Mouse (Mus musculus) embryonic stem cell, embryonic (primary cell): ENCODE data around the gene Nat14.

Source experiments
- CTCF ChIA-PET, 4 experiments: fragments of 300-600 bp in 2 of 4; fragments of 350-600 bp in 2 of 4; sonication (Branson Sonifier 250); formaldehyde crosslinking; loops; one replicate each; lab custom pipeline; 2022; ENCODE audit warnings: inconsistent platforms in 2 of 4; lab: Charles Lee
- POLR2A ChIA-PET, 4 experiments: fragments of 300-600 bp in 2 of 4; fragments of 350-600 bp in 2 of 4; sonication (Branson Sonifier 250); formaldehyde crosslinking; loops; one replicate each; lab custom pipeline; 2022; ENCODE audit warnings: antibody characterized with exemption in 4 of 4, inconsistent platforms in 1 of 4; lab: Charles Lee

The Nat14 gene

DNA sequence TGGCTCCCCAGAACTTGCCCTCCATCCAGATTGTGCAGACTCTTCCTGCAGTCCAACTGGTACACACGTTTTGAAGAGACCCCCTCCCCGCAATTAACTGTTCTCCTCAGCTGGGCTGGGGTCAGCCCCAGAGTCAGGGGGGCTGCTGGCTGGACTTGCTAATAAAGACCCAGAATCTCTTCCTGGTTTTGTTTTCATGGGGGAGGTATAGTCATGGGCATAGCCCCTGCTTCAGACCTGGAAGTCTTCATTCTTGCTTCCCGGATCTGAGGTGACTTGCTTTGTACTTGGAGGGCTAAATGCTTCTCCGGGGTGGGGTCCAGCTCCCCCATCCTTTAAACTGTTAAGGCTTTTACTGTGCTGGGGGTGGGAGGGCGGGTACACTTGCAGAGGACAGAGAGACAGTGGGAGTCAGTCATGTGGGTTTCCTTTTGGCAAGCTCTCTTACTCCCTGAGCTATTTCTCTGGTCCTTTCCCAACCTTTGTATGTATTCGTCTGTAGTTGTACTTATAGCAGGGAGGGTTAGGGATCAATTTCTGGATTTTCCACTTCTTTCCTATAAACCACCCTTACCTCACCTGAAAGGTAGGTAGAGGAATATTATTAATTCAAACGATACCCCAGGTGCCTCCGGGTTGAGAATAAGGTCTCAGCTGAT lies at the start of gene Nat14:
Gene Nat14, plus strand, starts transcription at position 205 of the 659 bp plus-strand sequence.
- ChIA-PET CTCF (interaction anchor here (0.5 to 4.6 kb wide), 9 partner anchors 10 to 142 kb away, joined by 3 to 43 read pairs (median 4); no protein-coding TSS in a partner anchor), POLR2A (interaction anchor here in 3 of 4 experiments (0.6 to 15.6 kb wide), 44 partner anchors 8 to 929 kb away, joined by 3 to 118 read pairs (median 5); partner anchors contain the start of genes Gm44973 (in 3 of the 3), Ube2s (in 3 of the 3), Cox6b2 (in 2 of the 3) and Fiz1 (in 2 of the 3))

DNA sequence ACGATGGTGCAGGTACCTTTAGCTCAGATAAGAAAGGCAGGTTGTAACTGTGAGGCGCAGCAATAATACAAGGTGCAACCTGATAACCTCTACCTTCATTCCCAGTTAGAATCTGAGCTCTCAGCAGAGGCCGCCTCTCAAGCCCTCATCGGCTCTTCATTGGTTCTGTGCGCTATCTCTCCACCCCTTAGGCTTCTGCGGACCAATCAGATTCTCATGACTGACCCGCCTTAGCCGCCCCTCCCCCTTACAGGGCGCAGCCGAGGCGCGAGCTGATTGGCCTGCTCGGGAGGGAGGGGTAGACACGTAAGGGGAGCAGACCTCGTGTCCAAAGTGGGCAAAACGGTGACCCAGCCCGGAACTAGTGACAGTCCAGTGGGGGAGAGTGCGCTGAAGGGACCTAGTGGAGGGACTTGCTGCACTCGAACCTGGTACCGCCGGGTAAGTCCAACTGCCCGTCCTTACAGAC lies 45.0 kb upstream of the Nat14 start, which contains the start of gene Isoc2a:
Gene Isoc2a, plus strand, starts transcription at position 401 of the 469 bp plus-strand sequence.
- POLR2A ChIA-PET = interaction anchor here in 3 of 4 experiments (0.6 to 3.5 kb wide), 115 partner anchors 9 to 1486 kb away, joined by 3 to 92 read pairs (median 5); partner anchors contain the start of genes Cox6b2 (in 3 of the 3), Kmt5c (in 3 of the 3), Rpl28 (in 3 of the 3) and Tmem238 (in 3 of the 3)
- CTCF ChIA-PET = interaction anchor here (0.5 to 2.1 kb wide), 37 partner anchors 10 to 1550 kb away, joined by 3 to 31 read pairs (median 4); partner anchors contain the start of genes Sbk2 (in 2 of the 4), Tnni3 (in 2 of the 4), Kmt5c (in 1 of the 4) and Rpl28 (in 1 of the 4)

DNA sequence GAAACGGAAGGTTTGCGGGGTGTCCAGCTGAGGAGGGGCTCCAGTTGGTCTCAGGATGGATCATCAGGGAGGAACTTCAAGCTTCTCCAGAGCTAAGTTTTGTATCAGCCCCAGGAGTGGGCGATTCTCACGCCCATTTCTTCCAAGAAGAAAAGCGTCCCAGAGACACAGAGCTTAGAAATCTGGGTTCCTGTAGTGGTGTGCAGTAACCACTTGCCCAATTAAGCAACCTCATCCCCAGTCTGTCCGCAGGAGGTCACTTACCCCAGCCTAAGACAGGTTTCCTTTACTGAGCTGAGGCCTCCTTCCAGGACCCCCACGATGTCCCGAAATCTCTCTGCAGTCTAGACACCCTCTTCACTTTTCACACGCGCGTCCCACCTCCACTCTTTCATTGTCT lies 44.6 kb upstream of the Nat14 start:
- ChIA-PET CTCF (interaction anchor here (0.5 to 2.1 kb wide), 34 partner anchors 10 to 369 kb away, joined by 3 to 31 read pairs (median 4); partner anchors contain the start of genes Kmt5c (in 1 of the 4), Sbk2 (in 1 of the 4), Shisa7 (in 1 of the 4) and Tnni3 (in 1 of the 4)), POLR2A (interaction anchor here in 3 of 4 experiments (0.5 to 3.5 kb wide), 114 partner anchors 8 to 1486 kb away, joined by 3 to 92 read pairs (median 5); partner anchors contain the start of genes Cox6b2 (in 3 of the 3), Kmt5c (in 3 of the 3), Rpl28 (in 3 of the 3) and Tmem238 (in 3 of the 3))

DNA sequence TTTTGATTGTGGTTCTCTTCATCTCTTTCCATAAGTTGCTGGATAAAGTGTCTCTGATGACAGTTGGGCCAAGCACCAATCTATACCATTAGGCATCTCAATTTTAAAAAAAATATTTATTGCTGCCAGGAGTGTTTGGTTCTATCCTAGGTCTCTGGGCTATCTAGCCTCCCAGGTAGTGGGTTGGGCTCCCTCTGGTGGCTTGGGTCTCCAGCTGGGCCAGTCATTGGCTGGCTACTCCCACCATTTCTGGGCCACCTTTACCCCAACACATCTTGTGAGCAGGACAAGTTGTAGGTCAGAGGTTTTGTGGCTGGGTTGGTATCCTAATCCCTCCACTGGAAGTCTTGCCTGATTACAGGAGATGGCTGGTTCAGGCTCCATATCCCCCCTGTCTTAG lies 43.6 kb upstream of the Nat14 start:
- ChIA-PET CTCF (interaction anchor here in 1 of 4 experiments (0.9 to 1.1 kb wide), 2 partner anchors 9 to 12 kb away, joined by 4 to 5 read pairs; no protein-coding TSS in a partner anchor), POLR2A (interaction anchor here (0.7 to 3.5 kb wide), 25 partner anchors 7 to 151 kb away, joined by 3 to 92 read pairs (median 11); partner anchors contain the start of genes Ube2s (in 3 of the 4), Rpl28 (in 2 of the 4), Cox6b2 (in 1 of the 4) and Kmt5c (in 1 of the 4))

DNA sequence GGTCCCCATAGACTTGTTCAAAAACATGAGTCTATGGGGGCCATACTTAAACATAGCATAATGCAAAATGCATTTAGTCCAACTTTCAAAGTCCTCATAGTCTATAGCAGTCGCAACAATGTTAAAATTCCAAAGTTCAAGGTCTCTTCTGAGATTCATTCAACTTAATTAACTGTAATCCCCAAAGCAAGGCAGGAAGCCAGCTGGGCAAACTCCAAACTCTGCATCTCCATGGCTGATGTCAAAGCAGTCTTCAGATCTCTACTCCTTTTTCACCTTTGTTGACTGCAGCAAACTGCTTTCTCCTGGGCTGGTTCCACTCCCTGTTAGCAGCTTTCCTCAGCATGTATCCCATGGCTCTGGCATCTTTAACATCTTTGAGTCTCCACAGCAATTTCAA lies 42.8 kb upstream of the Nat14 start:
- CTCF ChIA-PET = interaction anchor here in 1 of 4 experiments (0.9 kb wide), 1 partner anchor 13 kb away, joined by 5 read pairs; no protein-coding TSS in a partner anchor
- POLR2A ChIA-PET = interaction anchor here in 1 of 4 experiments (1.3 to 1.4 kb wide), 2 partner anchors 13 to 87 kb away, joined by 3 to 5 read pairs; partner anchors contain the start of gene Rpl28

DNA sequence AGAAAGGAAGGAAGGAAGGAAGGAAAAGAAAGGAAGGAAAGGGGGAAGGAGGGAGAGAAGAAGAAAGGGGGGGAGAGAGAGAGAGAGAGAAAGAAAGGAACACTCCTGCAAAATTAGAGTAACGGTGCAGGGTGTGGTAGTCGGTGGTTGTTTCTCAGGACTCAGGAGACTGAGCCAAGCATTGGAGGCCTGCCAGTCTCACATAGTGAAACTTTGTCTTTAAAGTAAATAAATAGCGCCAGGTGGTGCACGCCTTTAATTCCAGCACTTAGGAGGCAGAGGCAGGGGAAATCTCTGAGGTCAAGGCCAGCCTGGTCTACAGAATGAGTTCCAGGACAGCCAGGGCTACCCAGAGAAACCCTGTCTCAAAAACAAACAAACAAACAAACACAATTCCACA lies 35.1 kb upstream of the Nat14 start:
- CTCF ChIA-PET = no interaction called here
- POLR2A ChIA-PET = interaction anchor here in 1 of 4 experiments (1.1 to 1.4 kb wide), 3 partner anchors 10 to 74 kb away, joined by 5 to 8 read pairs (median 5); partner anchors contain the start of genes Isoc2a and Ube2s

DNA sequence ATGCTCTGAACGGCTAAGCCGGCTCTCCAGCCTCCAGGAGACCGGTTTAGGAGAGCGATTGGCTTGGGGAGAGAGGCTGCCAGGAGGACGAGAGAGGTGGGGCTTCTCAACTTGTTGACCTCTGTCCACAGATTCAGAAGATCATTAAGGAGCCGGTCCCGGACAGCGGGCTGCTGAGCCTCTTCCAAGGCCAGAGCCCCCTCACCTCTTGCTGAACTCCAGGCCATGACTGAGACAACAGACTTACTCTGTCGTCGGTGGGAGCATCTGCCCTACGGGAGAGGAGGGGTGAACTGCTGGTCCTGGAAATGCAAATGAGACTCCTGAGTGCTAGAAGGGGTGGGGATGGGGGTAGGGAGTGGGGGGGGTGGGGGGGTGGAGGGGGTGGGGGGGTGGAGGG lies 26.6 kb upstream of the Nat14 start:
- CTCF ChIA-PET = interaction anchor here in 2 of 4 experiments (1.0 to 1.5 kb wide), 3 partner anchors 16 to 18 kb away, joined by 4 read pairs; partner anchors contain the start of gene Isoc2a (in 1 of the 2)
- POLR2A ChIA-PET = interaction anchor here in 3 of 4 experiments (0.8 to 2.1 kb wide), 14 partner anchors 8 to 210 kb away, joined by 3 to 11 read pairs (median 4); partner anchors contain the start of genes Ube2s (in 3 of the 3), Isoc2a (in 2 of the 3), Hspbp1 (in 1 of the 3) and Isoc2b (in 1 of the 3)

DNA sequence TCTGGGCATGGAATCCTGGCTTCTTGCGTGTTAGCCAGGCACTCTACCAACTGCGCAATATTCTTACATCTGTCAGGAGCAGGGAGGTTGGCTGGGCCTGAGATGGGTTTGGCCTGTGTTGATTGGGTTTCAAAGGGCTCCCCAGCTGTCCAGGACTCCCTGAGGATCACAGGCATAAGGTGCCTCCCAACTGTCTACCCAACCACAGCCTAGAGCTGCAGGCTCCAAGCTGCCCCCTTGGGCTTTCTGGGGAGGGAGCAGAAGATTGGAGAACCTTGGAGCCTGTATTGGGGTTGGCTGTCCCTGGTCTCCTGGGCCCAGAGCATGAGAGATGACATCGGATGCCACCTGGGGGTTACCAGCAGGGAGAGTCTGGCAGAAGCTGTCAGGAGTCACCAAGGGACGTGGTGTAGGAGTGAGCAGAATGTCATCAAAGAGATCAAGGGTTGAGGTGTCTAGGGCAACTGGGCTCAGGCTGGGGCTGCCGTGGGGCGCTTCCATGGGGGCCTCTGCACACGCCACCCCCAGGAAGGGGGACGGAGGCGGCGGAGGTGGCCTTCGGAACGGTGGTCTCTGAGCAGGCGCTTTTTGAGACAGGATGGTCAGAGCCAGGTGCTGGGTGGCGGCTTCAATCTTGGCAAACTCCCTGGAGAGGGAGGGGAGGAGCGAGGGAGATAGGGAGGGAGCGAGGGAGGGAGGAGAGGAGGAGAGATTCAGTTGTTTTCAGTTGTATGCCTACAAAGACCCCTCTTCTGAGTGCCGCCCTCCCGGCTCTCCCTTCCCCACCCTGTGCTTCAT lies 22.8 kb upstream of the Nat14 start:
- ChIA-PET POLR2A (interaction anchor here (0.6 to 11.3 kb wide), 46 partner anchors 7 to 1206 kb away, joined by 3 to 159 read pairs (median 4); partner anchors contain the start of genes Isoc2a (in 3 of the 4), Ube2s (in 3 of the 4), Isoc2b (in 2 of the 4) and Rpl28 (in 2 of the 4)), CTCF (interaction anchor here in 3 of 4 experiments (0.6 to 4.9 kb wide), 12 partner anchors 12 to 755 kb away, joined by 3 to 63 read pairs (median 5); partner anchors contain the start of genes Isoc2a (in 2 of the 3), Cox6b2 (in 1 of the 3) and Tnni3 (in 1 of the 3))

DNA sequence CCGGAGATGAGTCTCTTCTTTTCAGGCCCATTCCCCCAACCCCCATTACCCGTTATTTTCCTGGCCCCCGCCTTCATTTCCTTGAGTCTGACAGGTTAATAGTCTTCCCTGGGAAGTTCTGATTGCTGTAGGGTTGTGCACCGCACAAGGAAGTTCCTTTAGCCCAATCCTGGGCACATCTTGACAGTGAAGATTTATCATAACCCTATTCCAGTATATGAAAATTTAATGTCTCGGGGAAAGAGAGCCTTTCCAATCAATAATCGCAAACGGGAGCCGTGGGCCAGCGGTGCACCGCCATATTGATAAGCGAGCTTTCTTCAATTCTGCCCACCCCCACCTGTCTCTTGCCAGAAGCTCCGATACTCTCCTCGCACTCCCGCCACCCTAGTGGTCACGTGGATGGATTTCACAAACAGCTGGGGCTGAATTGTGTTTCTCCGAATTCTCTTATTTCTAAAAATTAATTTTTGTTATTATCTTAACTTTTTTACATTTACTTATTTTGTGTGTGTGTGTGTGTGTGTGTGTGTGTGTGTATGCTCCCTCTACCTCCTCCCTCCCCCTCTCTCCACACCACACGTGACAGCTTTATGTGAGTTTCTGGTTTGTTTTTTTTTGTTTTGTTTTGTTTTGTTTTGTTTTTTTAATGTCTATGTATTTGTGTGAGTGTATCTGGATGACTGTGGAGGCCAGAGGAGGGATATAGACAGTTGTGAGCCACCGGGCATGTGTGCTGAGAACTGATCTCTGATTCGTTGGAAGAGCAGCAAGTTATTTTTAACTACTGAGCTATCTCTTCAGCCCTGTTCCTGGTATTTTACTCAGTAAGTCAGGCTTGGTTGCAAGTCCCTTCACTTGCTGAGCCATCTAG lies 21.9 kb upstream of the Nat14 start:
- ChIA-PET POLR2A (interaction anchor here (0.6 to 11.3 kb wide), 74 partner anchors 8 to 1272 kb away, joined by 3 to 159 read pairs (median 4); partner anchors contain the start of genes Ube2s (in 4 of the 4), Cox6b2 (in 3 of the 4), Isoc2a (in 3 of the 4) and Isoc2b (in 3 of the 4)), CTCF (interaction anchor here (0.6 to 4.9 kb wide), 36 partner anchors 11 to 1295 kb away, joined by 3 to 63 read pairs (median 4); partner anchors contain the start of genes Isoc2b (in 2 of the 4), Isoc2a (in 1 of the 4), Rpl28 (in 1 of the 4) and Tnni3 (in 1 of the 4))

DNA sequence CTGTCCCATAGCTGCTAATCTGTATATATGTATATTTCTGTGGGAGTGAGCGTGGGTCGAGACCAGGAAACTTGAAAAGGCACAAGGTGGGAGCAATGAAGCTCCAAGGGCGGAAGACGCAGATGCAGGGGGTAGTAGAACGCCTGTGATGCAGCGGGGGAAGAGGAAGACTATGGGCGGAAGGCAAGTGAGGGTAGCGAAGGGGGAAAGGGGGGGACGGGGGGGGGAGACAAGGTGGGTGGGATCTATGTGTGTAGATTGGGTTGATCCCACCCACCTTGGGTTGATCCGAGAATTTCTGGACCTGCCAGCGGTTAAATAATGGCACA lies 21.3 kb upstream of the Nat14 start:
- ChIA-PET CTCF (interaction anchor here (0.6 to 4.9 kb wide), 49 partner anchors 8 to 1598 kb away, joined by 3 to 63 read pairs (median 4); partner anchors contain the start of genes Isoc2a (in 3 of the 4), Isoc2b (in 2 of the 4), Cox6b2 (in 1 of the 4) and Rpl28 (in 1 of the 4)), POLR2A (interaction anchor here (0.6 to 11.3 kb wide), 86 partner anchors 9 to 1272 kb away, joined by 3 to 159 read pairs (median 4); partner anchors contain the start of genes Ube2s (in 4 of the 4), Cox6b2 (in 3 of the 4), Isoc2a (in 3 of the 4) and Isoc2b (in 3 of the 4))

DNA sequence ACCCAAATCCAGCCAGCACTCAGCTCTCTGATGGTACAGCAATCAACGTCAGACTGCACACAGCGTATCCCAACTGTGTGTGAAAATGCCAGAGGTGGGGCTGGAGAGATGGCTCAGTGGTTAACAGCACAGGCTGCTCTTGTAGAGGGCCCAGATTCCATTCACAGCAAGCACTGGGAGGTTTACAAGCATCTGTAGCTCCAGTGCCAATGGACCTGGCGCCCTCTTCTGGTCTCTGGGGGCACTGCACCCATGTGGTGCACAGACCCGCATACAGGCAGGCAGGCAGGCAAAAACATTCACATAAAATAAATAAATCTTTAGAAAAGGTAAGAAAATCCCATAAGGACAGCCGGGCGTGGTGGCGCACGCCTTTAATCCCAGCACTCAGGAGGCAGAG lies 20.7 kb upstream of the Nat14 start:
- CTCF ChIA-PET = interaction anchor here (0.5 to 4.9 kb wide), 48 partner anchors 9 to 1723 kb away, joined by 3 to 63 read pairs (median 4); partner anchors contain the start of genes Isoc2a (in 3 of the 4), Isoc2b (in 2 of the 4), Cox6b2 (in 1 of the 4) and Gm44973 (in 1 of the 4)
- POLR2A ChIA-PET = interaction anchor here (0.5 to 11.3 kb wide), 82 partner anchors 9 to 1358 kb away, joined by 3 to 159 read pairs (median 4); partner anchors contain the start of genes Ube2s (in 4 of the 4), Cox6b2 (in 3 of the 4), Isoc2a (in 3 of the 4) and Rpl28 (in 3 of the 4)

DNA sequence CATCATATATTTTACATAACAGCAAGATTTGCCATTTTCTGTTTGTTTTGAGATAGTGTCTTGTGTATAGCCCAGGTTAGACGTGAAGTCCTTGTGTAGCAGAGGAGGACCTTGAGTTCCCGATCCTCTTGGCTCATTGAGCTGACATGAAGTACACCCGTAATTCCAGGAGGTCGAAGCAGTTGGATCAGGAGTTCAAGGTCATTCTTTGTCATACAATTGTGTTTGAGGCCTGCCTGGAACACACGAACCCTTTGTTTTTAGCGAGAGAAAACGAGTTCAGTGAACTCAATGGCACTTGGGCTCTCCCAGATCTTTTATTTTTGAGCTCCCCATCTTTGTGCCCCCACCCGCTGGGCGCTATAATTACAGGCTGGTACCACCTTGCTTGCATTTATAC lies 19.4 kb upstream of the Nat14 start:
- ChIA-PET POLR2A (interaction anchor here (0.5 to 11.3 kb wide), 59 partner anchors 8 to 376 kb away, joined by 3 to 159 read pairs (median 5); partner anchors contain the start of genes Ube2s (in 3 of the 4), Zfp628 (in 3 of the 4), Cox6b2 (in 2 of the 4) and Isoc2a (in 2 of the 4)), CTCF (interaction anchor here (0.6 to 4.9 kb wide), 18 partner anchors 9 to 370 kb away, joined by 3 to 63 read pairs (median 5); partner anchors contain the start of genes Cox6b2 (in 1 of the 4), Dnaaf3 (in 1 of the 4), Isoc2a (in 1 of the 4) and Isoc2b (in 1 of the 4))

DNA sequence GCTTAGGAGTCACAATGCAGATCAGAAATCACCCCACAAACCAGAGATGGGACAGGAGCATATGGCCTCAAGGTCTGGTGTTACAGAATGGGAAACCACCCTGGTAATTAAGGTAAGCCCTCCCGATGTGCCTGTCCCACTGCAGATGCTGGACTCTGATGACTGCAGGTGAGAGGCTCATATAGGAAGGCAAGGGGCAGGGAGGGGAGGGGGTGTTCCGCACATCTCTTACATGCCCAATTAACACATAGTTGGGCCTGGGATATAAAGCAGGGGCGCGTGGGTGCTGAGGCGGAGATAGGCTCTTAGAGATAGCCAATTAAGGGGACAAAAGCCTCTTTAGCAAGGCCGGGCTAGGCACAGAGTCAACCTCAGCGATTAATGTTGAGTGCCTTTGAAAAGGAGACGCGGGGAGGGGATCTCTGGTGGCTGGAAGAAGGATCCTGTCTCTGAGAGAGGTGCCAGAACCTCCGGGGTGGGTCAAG lies 15.3 kb upstream of the Nat14 start, which contains the start of gene Gm36210:
Gene Gm36210, minus strand, starts transcription at position 51 of the 485 bp plus-strand sequence.
- ChIA-PET CTCF (no interaction called here), POLR2A (interaction anchor here in 2 of 4 experiments (1.3 to 11.3 kb wide), 4 partner anchors 5 to 97 kb away, joined by 4 to 159 read pairs (median 68); partner anchors contain the start of genes Isoc2a (in 1 of the 2), Ube2s (in 1 of the 2) and Zfp628 (in 1 of the 2))

DNA sequence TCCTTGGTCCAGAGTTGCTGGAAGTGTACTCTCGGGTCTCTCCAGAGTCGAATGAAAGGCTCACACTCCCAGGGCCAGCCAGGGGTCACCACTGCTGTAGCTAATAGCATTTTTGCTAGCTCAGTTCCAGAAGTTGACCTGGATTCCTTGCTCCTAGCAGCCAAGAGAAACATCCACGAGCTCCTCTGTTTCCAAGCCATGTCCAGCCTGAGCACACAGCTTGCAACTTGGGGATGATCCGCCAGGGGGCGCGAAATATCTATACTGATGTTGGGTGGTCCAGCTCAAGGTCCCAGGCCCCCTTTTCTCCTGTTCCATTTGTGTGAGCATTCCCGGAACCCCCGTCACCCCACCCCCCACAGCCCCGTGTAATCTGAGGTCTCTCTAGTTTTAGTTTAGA lies 10.3 kb upstream of the Nat14 start:
- POLR2A ChIA-PET = interaction anchor here (0.5 to 8.8 kb wide), 122 partner anchors 9 to 1524 kb away, joined by 3 to 130 read pairs (median 5); partner anchors contain the start of genes Cox6b2 (in 4 of the 4), Hspbp1 (in 4 of the 4), Isoc2a (in 3 of the 4) and Nat14 (in 3 of the 4)

More for the DNA sequence above, 10.3 kb upstream of the Nat14 start:
- CTCF ChIA-PET = interaction anchor here (0.6 to 3.0 kb wide), 60 partner anchors 9 to 380 kb away, joined by 3 to 63 read pairs (median 5); partner anchors contain the start of genes Nat14 (in 2 of the 4), Sbk2 (in 2 of the 4), Cox6b2 (in 1 of the 4) and Dnaaf3 (in 1 of the 4)
